Mouse (Mus musculus) lung, postnatal 0 days (tissue): ENCODE results near the gene Commd7.

ENCODE experiments used
- CTCF ChIP-seq: IDR thresholded peaks from 2 replicates; pipeline ENCODE4 v1.5.1; 2016; ENCODE audit warnings: antibody characterized with exemption, mild to moderate bottlenecking
- EP300 ChIP-seq: IDR thresholded peaks from 2 replicates; pipeline ENCODE4 v1.6.1; 2016; ENCODE audit warnings: antibody characterized with exemption, mild to moderate bottlenecking, control low read depth

DNA sequence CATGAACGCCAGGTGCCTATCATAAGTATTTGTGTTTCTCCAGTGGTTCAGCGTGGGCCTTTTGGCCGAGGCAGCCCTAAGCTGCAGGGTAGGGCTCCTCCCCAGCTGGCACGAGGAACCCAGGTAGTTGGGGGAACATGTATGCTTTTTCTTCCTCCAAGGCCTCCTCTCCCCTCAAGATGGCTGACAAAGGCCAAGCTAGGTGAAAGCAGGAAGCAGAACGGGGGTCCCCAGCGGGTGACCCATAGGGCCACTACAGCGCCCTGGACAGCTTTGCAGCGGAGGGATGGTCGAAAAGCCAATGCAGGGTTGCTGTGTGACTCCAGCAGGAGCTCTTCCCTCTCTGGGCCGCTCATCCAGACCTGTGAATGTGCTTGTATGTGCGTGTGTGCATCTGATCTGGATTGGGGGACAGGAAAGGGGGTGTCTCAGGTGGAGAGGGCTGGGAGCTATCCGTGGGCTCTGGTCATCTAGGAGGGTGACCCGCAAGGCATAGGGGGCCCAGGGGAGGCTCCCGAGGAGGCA lies 16.3 kb upstream of the Commd7 start:
- TF ChIP-seq EP300 = no peak
- TF ChIP-seq CTCF = no peak
